Mouse (Mus musculus) E14TG2a.4 (cell line): ENCODE measurements around the gene Fsd1.

ENCODE experiments used
- CTCF ChIP-seq: conservative IDR thresholded peaks from 2 replicates; pipeline ENCODE4 v1.5.1; 2014; ENCODE audit warnings: low read length
- POU5F1 ChIP-seq: IDR thresholded peaks from 2 replicates; pipeline ENCODE4 v1.6.1; 2014; ENCODE audit warnings: low read length, borderline replicate concordance

DNA sequence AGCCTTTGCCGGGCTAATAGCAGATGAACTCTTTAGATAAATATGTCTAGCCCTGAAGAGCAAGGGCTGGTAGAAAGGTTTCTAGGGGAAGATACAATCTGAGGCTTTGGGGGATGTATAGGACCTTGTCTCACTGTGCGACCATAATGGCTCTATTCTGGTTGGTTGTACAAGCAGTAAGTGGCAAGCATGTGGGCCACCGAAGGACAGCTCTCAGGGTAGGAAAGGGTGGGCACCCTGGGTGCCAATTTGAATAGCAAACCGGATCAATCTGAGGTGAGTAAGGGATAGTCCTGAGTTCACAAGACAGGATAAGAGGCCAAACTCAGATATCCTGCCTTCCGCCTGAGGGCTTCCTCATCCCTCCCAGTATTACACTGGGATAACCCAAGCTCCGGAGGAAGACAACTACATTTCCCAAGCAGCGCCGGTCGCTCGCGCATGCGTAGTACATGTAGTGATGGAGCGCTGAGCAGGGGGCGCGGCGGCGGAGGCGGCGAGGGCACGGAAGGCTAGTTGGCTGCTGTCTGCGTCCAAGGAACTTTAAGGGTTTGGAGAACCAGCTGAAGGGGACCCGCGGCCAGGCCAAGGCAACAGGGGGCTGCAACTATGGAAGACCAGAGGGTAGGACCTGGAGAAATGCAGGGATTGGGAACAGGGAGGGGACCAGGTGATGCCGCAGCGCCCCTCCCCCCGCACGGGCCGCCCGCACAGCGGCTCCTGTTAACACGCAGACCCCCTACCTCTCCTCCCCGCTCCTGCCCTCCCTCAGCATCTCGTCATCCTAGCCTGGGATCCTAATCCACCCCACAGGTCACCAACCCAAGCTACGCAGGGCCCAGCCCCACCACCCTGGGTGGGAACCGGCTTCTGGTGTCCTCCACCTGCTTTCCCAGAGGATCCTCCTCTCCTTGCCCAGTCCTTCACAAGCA is at the start of gene Fsd1:
- TF ChIP-seq CTCF: no peak
- TF ChIP-seq POU5F1: no peak
